Mouse (Mus musculus) small intestine, adult 2 months (tissue): Measurements from ENCODE around the gene Acaca. TPM values are rescaled to one million over a fixed set of nuclear protein-coding genes. Genes with fewer than 3 reads are reported as not detected.

Experiments used
- H3K27ac ChIP-seq: fragments of 200-500 bp; 2 replicates; pipeline ENCODE4 v1.5.1; 2012; ENCODE audit warnings: low read depth, low read length, control low read depth, inconsistent platforms; ENCODE audit not compliant: insufficient read depth
- H3K27me3 ChIP-seq: fragments of 200-500 bp; 2 replicates; pipeline ENCODE4 v1.6.1; 2012; ENCODE audit warnings: mild to moderate bottlenecking, moderate library complexity, low read length, inconsistent platforms; ENCODE audit not compliant: control insufficient read depth, insufficient read depth
- H3K36me3 ChIP-seq: fragments of 200-500 bp; 2 replicates; pipeline ENCODE4 v1.6.1; 2012; ENCODE audit warnings: mild to moderate bottlenecking, low read length, control low read depth, inconsistent platforms; ENCODE audit not compliant: control insufficient read depth, insufficient read depth
- H3K4me1 ChIP-seq: fragments of 200-500 bp; 2 replicates; pipeline ENCODE4 v1.6.1; 2012; ENCODE audit warnings: low read length, inconsistent platforms, mixed read lengths; ENCODE audit not compliant: control insufficient read depth, insufficient read depth, insufficient read length
- H3K4me3 ChIP-seq: fragments of 200-500 bp; 2 replicates; pipeline ENCODE4 v1.5.1; 2012; ENCODE audit warnings: low read depth, mild to moderate bottlenecking, control low read depth, inconsistent platforms, low read length, moderate library complexity
- CTCF ChIP-seq: fragments of 200-500 bp; IDR thresholded peaks from 2 replicates; pipeline ENCODE4 v1.5.1; 2012; ENCODE audit warnings: low read depth, mild to moderate bottlenecking, control low read depth, inconsistent platforms, low read length, moderate library complexity, mixed read lengths; ENCODE audit not compliant: insufficient replicate concordance, insufficient read length; ENCODE audit errors: extremely low read depth
- POLR2A ChIP-seq: fragments of 200-500 bp; IDR thresholded peaks from 2 replicates; pipeline ENCODE4 v1.6.1; 2012; ENCODE audit warnings: low read depth, mild to moderate bottlenecking, control low read depth, inconsistent platforms, low read length, moderate library complexity
- WGBS: fragments of 180-500 bp; shearing (Covaris S2); methylation state at CpG from one replicate; pipeline ENCODE4 v1.1.7; 2018; 5-methylcytosine and 5-hydroxymethylcytosine counted together
- polyA plus RNA-seq: library from polyadenylated mRNA; depleted of rRNA; stranded (reverse); fragments of >200 nt; gene quantifications from 2 replicates; pipeline ENCODE4 v1.2.3, GENCODE M21; 2012

Acaca gene
- polyA plus RNA-seq, 1 experiment = 4.0 TPM

GRCm38 (mm10) chr11:84101182-84101581 lies 28.3 kb upstream of the Acaca start:
- Histone ChIP-seq H3K27ac (no peak overlapping the region), H3K4me3 (no peak overlapping the region), H3K36me3 (peaks cover 26% of the 10 kb centered on the region), H3K4me1 (no peaks in the 10 kb centered on the region), H3K27me3 (no peaks in the 10 kb centered on the region)
- no peak for TF ChIP-seq CTCF
- no peak for TF ChIP-seq POLR2A

DNA sequence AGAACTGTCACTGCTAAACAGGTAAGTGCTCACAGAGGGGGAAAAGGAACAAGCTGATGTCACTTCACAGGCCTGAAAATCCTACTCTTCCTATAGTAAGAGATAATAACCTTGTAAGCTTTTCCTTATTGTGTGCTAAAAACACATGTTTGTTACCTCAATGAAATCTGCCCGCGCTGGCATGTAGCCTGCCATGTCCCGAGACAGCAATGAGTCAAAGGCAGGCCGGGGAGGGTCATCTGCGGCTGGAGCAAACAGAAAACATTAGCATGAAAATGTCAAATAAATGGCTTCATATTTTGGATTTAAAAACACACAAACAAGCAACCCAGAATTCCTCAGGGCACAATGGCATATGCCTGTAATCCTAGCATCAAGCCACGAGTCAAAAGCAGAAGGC lies 25.4 kb upstream of the Acaca start:
- Histone ChIP-seq H3K27ac (no peak overlapping the region), H3K27me3 (no peaks in the 10 kb centered on the region), H3K4me1 (no peaks in the 10 kb centered on the region), H3K4me3 (no peak overlapping the region), H3K36me3 (peaks cover 19% of the 10 kb centered on the region)
- 93% methylated on average over 6 of the region's 6 CpGs for WGBS
- TF ChIP-seq POLR2A = no peak
- TF ChIP-seq CTCF = no peak

DNA sequence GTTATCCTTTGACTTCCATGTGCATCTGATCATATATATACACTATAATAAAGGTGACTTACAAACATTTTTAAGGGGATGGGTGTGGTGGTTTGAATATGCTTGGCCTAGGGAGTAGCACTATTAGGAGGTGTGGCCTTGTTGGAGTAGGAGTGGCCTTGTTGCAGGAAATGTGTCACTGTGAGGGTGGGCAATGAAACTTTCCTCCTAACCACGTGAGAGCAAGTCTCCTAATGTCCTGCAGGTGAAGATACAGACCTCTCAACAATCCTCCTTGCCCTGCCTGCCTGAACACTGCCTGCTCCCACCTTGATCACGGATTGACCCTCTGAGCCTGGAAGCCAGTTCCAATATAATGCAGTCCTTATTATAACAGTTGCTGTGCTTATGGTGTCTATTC lies 22.3 kb upstream of the Acaca start:
- TF ChIP-seq CTCF (no peak), POLR2A (no peak)
- peaks cover 21% of the 10 kb centered on the region for H3K36me3 ChIP-seq

DNA sequence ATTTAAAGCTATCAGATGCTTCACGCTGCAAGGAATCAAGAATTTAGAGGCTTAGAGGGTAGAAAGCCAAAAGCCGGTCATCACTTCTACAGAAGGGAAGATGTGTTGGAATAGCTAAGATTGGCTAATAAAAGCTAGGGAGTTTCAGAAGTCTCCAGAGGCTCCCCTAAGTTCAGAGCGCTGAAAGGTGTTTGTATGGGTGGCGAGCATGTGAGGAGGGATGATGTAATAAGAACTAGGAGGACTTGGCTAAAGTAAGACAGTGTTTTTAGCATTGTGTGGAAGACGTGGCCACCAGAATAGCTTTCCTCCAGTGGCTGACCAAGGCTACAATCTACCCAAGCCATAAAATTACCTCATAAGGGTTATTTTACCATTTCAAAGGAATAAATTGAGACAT lies 15.8 kb upstream of the Acaca start:
- Histone ChIP-seq H3K27ac (no peak overlapping the region), H3K27me3 (no peaks in the 10 kb centered on the region), H3K36me3 (peaks cover 17% of the 10 kb centered on the region), H3K4me1 (no peaks in the 10 kb centered on the region), H3K4me3 (no peak overlapping the region)
- TF ChIP-seq CTCF (no peak), POLR2A (no peak)
- 95% methylated on average over 5 of the region's 5 CpGs for WGBS

More for the DNA sequence above, 22.3 kb upstream of the Acaca start:
- no peak overlapping the region for H3K27ac ChIP-seq
- no peaks in the 10 kb centered on the region for H3K4me1 ChIP-seq
- no peaks in the 10 kb centered on the region for H3K27me3 ChIP-seq
- H3K4me3 ChIP-seq = no peak overlapping the region
- 62% methylated on average over 2 of the region's 2 CpGs for WGBS

DNA sequence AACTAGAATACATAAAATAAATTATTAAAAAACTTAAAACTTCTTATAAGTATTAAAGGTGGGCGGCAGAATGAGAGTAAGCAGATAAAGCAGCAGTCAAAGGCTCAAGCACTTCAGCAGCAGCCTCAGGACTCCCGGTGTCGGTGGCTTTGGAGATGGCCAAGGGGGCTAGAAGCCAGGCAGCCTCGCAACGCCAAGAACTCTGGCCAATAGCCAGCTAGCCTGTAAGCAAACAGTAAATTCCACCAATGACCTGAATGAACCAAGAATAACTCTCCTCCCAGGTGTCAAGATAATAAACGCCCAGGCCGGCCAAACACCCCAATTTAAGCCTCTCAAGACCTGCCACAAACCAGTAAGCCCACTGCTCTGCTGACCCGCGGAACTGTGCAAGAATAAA lies 13.8 kb upstream of the Acaca start:
- H3K36me3 ChIP-seq = peaks cover 20% of the 10 kb centered on the region
- H3K27me3 ChIP-seq = no peaks in the 10 kb centered on the region
- TF ChIP-seq POLR2A = no peak
- no peak for TF ChIP-seq CTCF
- no peaks in the 10 kb centered on the region for H3K4me1 ChIP-seq
- 66% methylated on average over 9 of the region's 9 CpGs for WGBS
- no peak overlapping the region for H3K27ac ChIP-seq
- H3K4me3 ChIP-seq = no peak overlapping the region

DNA sequence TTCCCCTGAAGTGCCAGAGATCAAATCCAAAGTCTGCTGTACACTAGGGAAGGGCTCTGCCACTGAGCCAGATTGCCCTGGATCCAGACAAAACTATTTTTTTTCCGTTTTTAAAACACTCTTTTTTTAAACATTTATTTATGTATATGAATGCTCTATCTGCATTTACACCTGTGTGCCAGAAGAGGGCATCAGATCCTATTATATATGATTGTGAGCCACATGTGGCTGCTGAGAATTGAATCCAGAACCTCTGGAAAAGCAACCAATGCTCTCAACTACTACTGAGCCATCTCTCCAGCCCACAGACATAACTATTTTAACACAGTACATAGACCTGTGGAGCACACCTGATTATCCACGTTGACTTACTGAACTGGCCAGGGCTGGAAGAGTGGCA lies 13.3 kb upstream of the Acaca start:
- no peak overlapping the region for H3K27ac ChIP-seq
- TF ChIP-seq POLR2A = no peak
- no peaks in the 10 kb centered on the region for H3K27me3 ChIP-seq
- 68% methylated on average over 2 of the region's 2 CpGs for WGBS
- peaks cover 25% of the 10 kb centered on the region for H3K36me3 ChIP-seq
- H3K4me1 ChIP-seq = no peaks in the 10 kb centered on the region
- H3K4me3 ChIP-seq = no peak overlapping the region

DNA sequence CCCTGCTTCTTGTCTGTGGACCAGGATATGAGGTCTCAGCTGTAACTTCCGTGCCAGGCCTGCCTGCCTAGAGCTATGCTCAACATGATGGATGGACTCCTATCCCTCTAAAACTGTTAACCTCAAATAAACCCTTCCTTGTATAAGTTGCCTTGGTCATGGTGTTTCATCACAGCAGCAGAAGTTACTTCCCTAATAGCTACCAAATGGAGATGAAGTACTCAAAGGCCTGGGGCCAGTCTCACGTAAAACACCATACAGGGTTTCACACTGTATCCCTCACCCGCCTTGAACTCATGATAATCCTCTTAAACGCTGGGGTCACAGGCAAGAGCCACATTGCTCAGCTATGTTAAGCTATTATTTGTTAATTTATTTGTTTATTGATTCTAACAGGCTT lies 12.0 kb upstream of the Acaca start:
- Histone ChIP-seq H3K4me1 (no peaks in the 10 kb centered on the region), H3K27me3 (no peaks in the 10 kb centered on the region), H3K36me3 (peaks cover 26% of the 10 kb centered on the region), H3K4me3 (no peak overlapping the region), H3K27ac (no peak overlapping the region)
- 93% methylated on average over 4 of the region's 4 CpGs for WGBS
- no peak for TF ChIP-seq POLR2A
- TF ChIP-seq CTCF = no peak
